Mouse (Mus musculus) gastrocnemius, adult 2 months (tissue): ENCODE results near the gene Cnnm2. TPM values are rescaled to one million over a fixed set of nuclear protein-coding genes. Genes with fewer than 3 reads are reported as not detected.

Experiments used
- DNase-seq: peaks from one replicate; pipeline ENCODE4 v3.0.0; 2022
- H3K27ac ChIP-seq: fragments of 200-600 bp; 2 replicates; pipeline ENCODE4 v1.8.1; 2022; ENCODE audit warnings: mild to moderate bottlenecking
- H3K4me3 ChIP-seq: fragments of 200-600 bp; 2 replicates; pipeline ENCODE4 v1.8.1; 2022; ENCODE audit warnings: mild to moderate bottlenecking, moderate library complexity
- CTCF ChIP-seq: fragments of 200-600 bp; IDR thresholded peaks from 2 replicates; pipeline ENCODE4 v1.8.1; 2022; ENCODE audit warnings: antibody characterized with exemption, mild to moderate bottlenecking, moderate library complexity
- intact Hi-C: fragments of 180-260 bp; cut with DNase I; formaldehyde crosslinking; loops from one replicate; pipeline ENCODE4 v1.15.1; 2025
- total RNA-seq, 2 experiments: library from RNA; stranded (reverse); gene quantifications; 2 replicates each; pipeline ENCODE4 v1.2.3; 2021

The Cnnm2 gene
- total RNA-seq, 2 experiments from 2014 or later, result 2.7 to 3.6 TPM

GRCm38 (mm10) chr19:46789782-46790181, 28.4 kb downstream of the Cnnm2 start:
- DNase-seq, result no peak
- no peak for TF ChIP-seq CTCF
- intact Hi-C loops, result no loop called here
- no peak overlapping the region for H3K27ac ChIP-seq
- H3K4me3 ChIP-seq, result no peak overlapping the region

- intact Hi-C loops, result no loop called here
- TF ChIP-seq CTCF, result no peak
- no peak overlapping the region for H3K27ac ChIP-seq
- no peak overlapping the region for H3K4me3 ChIP-seq
- no peak for DNase-seq
Measured at GRCm38 (mm10) chr19:46791360-46791759, 30.0 kb downstream of the Cnnm2 start.

GRCm38 (mm10) chr19:46791921-46792320, 30.5 kb downstream of the Cnnm2 start:
- H3K4me3 ChIP-seq, result no peak overlapping the region
- no peak overlapping the region for H3K27ac ChIP-seq
- TF ChIP-seq CTCF, result no peak
- intact Hi-C loops, result no loop called here
- no peak for DNase-seq

- TF ChIP-seq CTCF, result no peak
- intact Hi-C loops, result no loop called here
- no peak overlapping the region for H3K4me3 ChIP-seq
- no peak overlapping the region for H3K27ac ChIP-seq
- no peak for DNase-seq
Measured at GRCm38 (mm10) chr19:46792480-46792879, 31.1 kb downstream of the Cnnm2 start.

GRCm38 (mm10) chr19:46794181-46794580, 32.8 kb downstream of the Cnnm2 start:
- DNase-seq, result no peak
- TF ChIP-seq CTCF, result no peak
- Histone ChIP-seq H3K4me3 (no peak overlapping the region), H3K27ac (no peak overlapping the region)
- intact Hi-C loops, result no loop called here

- intact Hi-C loops, result no loop called here
- no peak overlapping the region for H3K4me3 ChIP-seq
- no peak for TF ChIP-seq CTCF
- no peak overlapping the region for H3K27ac ChIP-seq
- no peak for DNase-seq
Measured at GRCm38 (mm10) chr19:46799903-46800583, 38.6 kb downstream of the Cnnm2 start.

GRCm38 (mm10) chr19:46801492-46801891, 40.1 kb downstream of the Cnnm2 start:
- intact Hi-C loops, result no loop called here
- TF ChIP-seq CTCF, result no peak
- Histone ChIP-seq H3K27ac (no peak overlapping the region), H3K4me3 (no peak overlapping the region)
- no peak for DNase-seq

- intact Hi-C loops, result no loop called here
- no peak overlapping the region for H3K27ac ChIP-seq
- DNase-seq, result no peak
- no peak overlapping the region for H3K4me3 ChIP-seq
- no peak for TF ChIP-seq CTCF
Measured at GRCm38 (mm10) chr19:46802306-46802705, 40.9 kb downstream of the Cnnm2 start.

- no peak overlapping the region for H3K27ac ChIP-seq
- TF ChIP-seq CTCF, result no peak
- no peak for DNase-seq
- intact Hi-C loops, result no loop called here
- H3K4me3 ChIP-seq, result no peak overlapping the region
Measured at GRCm38 (mm10) chr19:46803732-46804131, 42.3 kb downstream of the Cnnm2 start.

- no peak overlapping the region for H3K4me3 ChIP-seq
- no peak for DNase-seq
- no peak overlapping the region for H3K27ac ChIP-seq
- intact Hi-C loops, result no loop called here
- no peak for TF ChIP-seq CTCF
Measured at GRCm38 (mm10) chr19:46804751-46805150, 43.4 kb downstream of the Cnnm2 start.

GRCm38 (mm10) chr19:46805933-46806688, 44.7 kb downstream of the Cnnm2 start:
- TF ChIP-seq CTCF, result no peak
- DNase-seq, result no peak
- intact Hi-C loops, result no loop called here
- Histone ChIP-seq H3K4me3 (no peak overlapping the region), H3K27ac (no peak overlapping the region)

- no peak for TF ChIP-seq CTCF
- no peak overlapping the region for H3K4me3 ChIP-seq
- H3K27ac ChIP-seq, result no peak overlapping the region
- intact Hi-C loops, result no loop called here
- no peak for DNase-seq
Measured at GRCm38 (mm10) chr19:46808261-46808660, 46.9 kb downstream of the Cnnm2 start.

GRCm38 (mm10) chr19:46809031-46809430, 47.6 kb downstream of the Cnnm2 start:
- TF ChIP-seq CTCF, result no peak
- Histone ChIP-seq H3K4me3 (no peak overlapping the region), H3K27ac (no peak overlapping the region)
- intact Hi-C loops, result no loop called here
- DNase-seq, result no peak

GRCm38 (mm10) chr19:46819276-46819675, 57.9 kb downstream of the Cnnm2 start:
- Histone ChIP-seq H3K4me3 (no peak overlapping the region), H3K27ac (no peak overlapping the region)
- no peak for TF ChIP-seq CTCF
- no peak for DNase-seq
- intact Hi-C loops, result no loop called here
